Mouse (Mus musculus): ENCODE results near the gene Vmn1r191.

DNA sequence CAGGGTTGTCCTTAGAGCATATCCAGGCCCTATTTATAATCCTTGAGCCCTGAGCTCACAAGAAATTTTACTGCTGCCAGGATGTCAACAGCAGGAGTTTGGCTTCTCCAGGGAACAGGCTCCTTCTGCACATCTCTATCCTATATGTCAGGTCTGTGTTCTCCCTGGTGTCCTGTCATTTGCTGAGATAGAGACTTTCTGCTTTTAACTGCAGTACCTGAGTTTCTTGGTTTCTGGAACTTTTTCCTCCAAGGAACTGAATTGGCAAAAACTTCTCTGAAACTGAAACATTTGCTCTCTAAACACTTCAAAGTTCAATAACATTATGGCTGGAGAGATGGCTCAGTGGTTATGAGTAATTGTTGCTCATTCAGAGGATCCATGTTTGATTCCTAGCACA lies 7.3 kb upstream of the Vmn1r191 start, which contains the start of gene Vmn1r192:
- no peak for TF ChIP-seq POLR2A (IDR thresholded peaks at IDR 0.05; ENCODE audit: borderline replicate concordance, extremely low read depth, insufficient read depth, insufficient read length, poor library complexity, severe bottlenecking)
- no peak for TF ChIP-seq CTCF (IDR thresholded peaks at IDR 0.05; ENCODE audit: borderline replicate concordance, extremely low read depth, insufficient read depth, insufficient read length)
